Mouse (Mus musculus) urinary bladder, postnatal 25 days (tissue): ENCODE data around the gene Mars2.

Experiments used
- DNase-seq: peaks from one replicate; pipeline ENCODE4 v3.0.0; 2022; ENCODE audit warnings: low spot score

The Mars2 gene

GRCm38 (mm10) chr1:55223026-55223425 lies 14.0 kb upstream of the Mars2 start:
- DNase-seq, result no peak

GRCm38 (mm10) chr1:55224111-55224510 lies 12.9 kb upstream of the Mars2 start:
- DNase-seq, result no peak

GRCm38 (mm10) chr1:55225398-55225797 lies 11.6 kb upstream of the Mars2 start:
- no peak for DNase-seq

- no peak for DNase-seq
Observed at GRCm38 (mm10) chr1:55226011-55226857, 10.7 kb upstream of the Mars2 start, which contains the start of gene Rftn2. TSS of gene Rftn2 (minus strand) at chr1:55226782.

- DNase-seq, result no peak
Observed at GRCm38 (mm10) chr1:55227376-55227775, 9.6 kb upstream of the Mars2 start.

GRCm38 (mm10) chr1:55228256-55228884 lies 8.6 kb upstream of the Mars2 start:
- no peak for DNase-seq

GRCm38 (mm10) chr1:55234910-55235520 lies 2.0 kb upstream of the Mars2 start:
- DNase-seq, result no peak

- DNase-seq, result no peak
Observed at GRCm38 (mm10) chr1:55236487-55236886, 490 bp upstream of the Mars2 start.

- no peak for DNase-seq
Observed at GRCm38 (mm10) chr1:55237643-55238161, 725 bp downstream of the Mars2 start.

- DNase-seq, result no peak
Observed at GRCm38 (mm10) chr1:55238496-55238895, 1.5 kb downstream of the Mars2 start.

GRCm38 (mm10) chr1:55239237-55239636 lies 2.3 kb downstream of the Mars2 start:
- DNase-seq, result no peak

GRCm38 (mm10) chr1:55246374-55246773 lies 9.4 kb downstream of the Mars2 start:
- no peak for DNase-seq

GRCm38 (mm10) chr1:55264385-55264784 lies 27.4 kb downstream of the Mars2 start:
- no peak for DNase-seq

GRCm38 (mm10) chr1:55265447-55265846 lies 28.5 kb downstream of the Mars2 start:
- no peak for DNase-seq

- DNase-seq, result no peak
Observed at GRCm38 (mm10) chr1:55279081-55279480, 42.1 kb downstream of the Mars2 start.
